Mouse (Mus musculus) ES-Bruce4 (cell line): ENCODE measurements around the gene Wfikkn1. TPM values are rescaled to one million over a fixed set of nuclear protein-coding genes. Genes with fewer than 3 reads are reported as not detected.
"Not testable (repeated sequence)": the region's sequence is repeated elsewhere in the genome, so short reads cannot be mapped to it uniquely, and the experiment has no call there.

Experiments
- H3K27ac ChIP-seq: 2 replicates; pipeline ENCODE4 v1.5.1; 2012; ENCODE audit warnings: low read length, inconsistent platforms; ENCODE audit not compliant: insufficient read depth
- H3K27me3 ChIP-seq: 2 replicates; pipeline ENCODE4 v1.6.1; 2012; ENCODE audit warnings: mild to moderate bottlenecking, low read length, inconsistent platforms; ENCODE audit not compliant: control insufficient read depth, poor library complexity, insufficient read depth, severe bottlenecking
- H3K36me3 ChIP-seq: 2 replicates; pipeline ENCODE4 v1.6.1; 2012; ENCODE audit warnings: inconsistent platforms, mild to moderate bottlenecking, low read length, moderate library complexity; ENCODE audit not compliant: control insufficient read depth, poor library complexity, insufficient read depth, severe bottlenecking
- H3K4me1 ChIP-seq: one replicate; pipeline ENCODE4 v1.8.1; 2011; ENCODE audit warnings: low read length; ENCODE audit not compliant: control insufficient read depth, insufficient read depth
- H3K4me3 ChIP-seq: 2 replicates; pipeline ENCODE4 v1.5.1; 2011; ENCODE audit warnings: low read depth, mild to moderate bottlenecking, low read length
- H3K9ac ChIP-seq: 2 replicates; pipeline ENCODE4 v1.6.1; 2012; ENCODE audit warnings: low read depth, mild to moderate bottlenecking, inconsistent platforms; ENCODE audit not compliant: poor library complexity, severe bottlenecking
- H3K9me3 ChIP-seq: replicated peaks from 2 replicates; pipeline ENCODE4 v1.6.1; 2012; ENCODE audit warnings: mild to moderate bottlenecking, low read length, inconsistent platforms; ENCODE audit not compliant: control insufficient read depth, poor library complexity, insufficient read depth, severe bottlenecking
- CTCF ChIP-seq: IDR thresholded peaks from one replicate; pipeline ENCODE4 v1.8.1; 2011; ENCODE audit warnings: low read depth, low read length
- EP300 ChIP-seq: IDR thresholded peaks from 2 replicates; pipeline ENCODE4 v1.6.1; 2011; ENCODE audit warnings: low read depth, low read length; ENCODE audit not compliant: insufficient read depth
- POLR2A ChIP-seq: IDR thresholded peaks from one replicate; pipeline ENCODE4 v1.8.1; 2011; ENCODE audit warnings: low read length; ENCODE audit not compliant: insufficient read depth
- polyA plus RNA-seq: library from polyadenylated mRNA; stranded (reverse); fragments of >200 nt; gene quantifications from 2 replicates; pipeline ENCODE4 v1.2.4, GENCODE M21; 2011; ENCODE audit warnings: low read depth; ENCODE audit not compliant: missing spikeins, insufficient read depth, insufficient read length

Wfikkn1 gene
- polyA plus RNA-seq, 1 experiment, result 0.69 TPM

DNA sequence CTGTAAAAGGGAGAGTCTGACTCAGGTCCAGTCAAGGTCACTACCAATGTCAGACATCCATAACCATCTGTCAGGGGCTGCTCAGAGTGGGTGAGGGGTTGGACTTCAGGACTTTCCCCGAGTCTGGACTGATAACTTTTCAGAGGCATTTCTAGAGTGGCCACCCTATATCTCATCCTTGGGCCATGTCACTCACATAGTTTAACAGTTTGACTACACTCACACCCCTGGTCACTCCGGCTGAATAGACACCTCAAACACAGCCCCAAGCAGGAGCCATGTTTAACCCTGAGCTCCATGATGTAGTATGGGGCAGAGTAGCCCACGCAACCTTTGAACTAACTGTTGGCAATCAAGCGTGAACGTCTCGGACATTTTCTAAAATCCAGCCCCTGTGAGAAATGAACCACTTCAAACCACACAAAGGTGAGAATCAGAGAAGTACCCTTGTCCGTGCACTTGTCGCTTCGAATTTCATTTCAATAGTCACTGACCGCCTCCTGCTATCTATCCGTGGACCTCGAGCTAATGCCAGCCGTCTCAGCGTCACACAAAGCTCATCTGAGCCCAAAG, 6.4 kb downstream of the Wfikkn1 start:
- H3K27me3 ChIP-seq, result no peaks in the 10 kb centered on the region
- no peaks in the 10 kb centered on the region for H3K36me3 ChIP-seq
- peak overlapping the region; percentile 49 for H3K9ac ChIP-seq
- peaks cover 3% of the 10 kb centered on the region for H3K4me1 ChIP-seq
- no peaks in the 10 kb centered on the region for H3K9me3 ChIP-seq
- no peak for TF ChIP-seq EP300
- TF ChIP-seq CTCF, result no peak
- TF ChIP-seq POLR2A, result no peak
- H3K27ac ChIP-seq, result peak overlapping the region; percentile 7; the same call in 1 of the 2 replicates
- H3K4me3 ChIP-seq, result peak overlapping the region; percentile 89

- Histone ChIP-seq H3K9me3 (no peaks in the 10 kb centered on the region), H3K9ac (no peak overlapping the region), H3K27ac (no peak overlapping the region), H3K4me3 (no peak overlapping the region; the same call in 1 of the 2 replicates), H3K27me3 (no peaks in the 10 kb centered on the region), H3K36me3 (no peaks in the 10 kb centered on the region), H3K4me1 (peaks cover 3% of the 10 kb centered on the region)
- TF ChIP-seq EP300, result no peak
- TF ChIP-seq POLR2A, result no peak
- no peak for TF ChIP-seq CTCF
Observed at GRCm38 (mm10) chr17:25873405-25874147, 7.1 kb downstream of the Wfikkn1 start.

GRCm38 (mm10) chr17:25872676-25873075, 8.0 kb downstream of the Wfikkn1 start:
- H3K4me3 ChIP-seq, result no peak overlapping the region
- H3K36me3 ChIP-seq, result no peaks in the 10 kb centered on the region
- no peaks in the 10 kb centered on the region for H3K9me3 ChIP-seq
- H3K9ac ChIP-seq, result no peak overlapping the region
- no peak overlapping the region for H3K27ac ChIP-seq
- peaks cover 3% of the 10 kb centered on the region for H3K4me1 ChIP-seq
- no peaks in the 10 kb centered on the region for H3K27me3 ChIP-seq
- TF ChIP-seq EP300 (no peak), POLR2A (no peak), CTCF (no peak)

GRCm38 (mm10) chr17:25871566-25871965, 9.1 kb downstream of the Wfikkn1 start:
- H3K9ac ChIP-seq, H3K9me3 ChIP-seq: not testable (repeated sequence)

GRCm38 (mm10) chr17:25869954-25870353, 10.7 kb downstream of the Wfikkn1 start:
- no peaks in the 10 kb centered on the region for H3K4me1 ChIP-seq
- H3K9ac ChIP-seq, result no peak overlapping the region
- H3K27ac ChIP-seq, result no peak overlapping the region
- H3K36me3 ChIP-seq, result no peaks in the 10 kb centered on the region
- H3K27me3 ChIP-seq, result no peaks in the 10 kb centered on the region
- H3K9me3 ChIP-seq, result no peaks in the 10 kb centered on the region
- TF ChIP-seq EP300 (no peak), CTCF (no peak), POLR2A (no peak)
- no peak overlapping the region for H3K4me3 ChIP-seq

More at GRCm38 (mm10) chr17:25871566-25871965, 9.1 kb downstream of the Wfikkn1 start:
- not testable (repeated sequence) for H3K4me3 ChIP-seq, H3K4me1 ChIP-seq, H3K27ac ChIP-seq, H3K36me3 ChIP-seq, H3K27me3 ChIP-seq

DNA sequence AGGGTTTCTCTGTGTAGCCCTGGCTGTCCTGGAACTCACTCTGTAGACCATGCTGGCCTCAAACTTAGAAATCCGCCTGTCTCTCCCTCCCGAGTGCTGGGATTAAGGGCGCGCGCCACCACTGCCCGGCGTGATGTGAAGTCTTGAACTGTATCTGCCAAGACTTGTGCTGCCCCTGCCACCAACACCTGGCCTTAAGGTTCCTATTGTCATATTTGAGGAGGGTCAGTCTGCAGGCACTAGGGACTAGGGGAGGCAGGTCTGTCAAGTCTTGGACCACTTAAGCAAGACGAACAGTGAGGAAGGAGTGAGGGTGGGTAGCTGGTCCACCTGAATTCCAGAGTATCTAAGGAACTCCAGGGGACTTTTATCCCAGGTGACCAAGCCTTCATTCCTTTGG, 11.2 kb downstream of the Wfikkn1 start:
- Histone ChIP-seq H3K4me3 (no peak overlapping the region), H3K9ac (no peak overlapping the region), H3K27ac (no peak overlapping the region), H3K9me3 (no peaks in the 10 kb centered on the region), H3K36me3 (no peaks in the 10 kb centered on the region), H3K27me3 (no peaks in the 10 kb centered on the region), H3K4me1 (no peaks in the 10 kb centered on the region)
- TF ChIP-seq CTCF (no peak), POLR2A (no peak), EP300 (no peak)
